Mouse (Mus musculus) erythroblast, embryonic 14.5 days (primary cell): ENCODE results near the gene Hdgfl3. TPM values are rescaled to one million over a fixed set of nuclear protein-coding genes. Genes with fewer than 3 reads are reported as not detected.

Experiments
- H3K27me3 ChIP-seq: 2 replicates; pipeline ENCODE4 v1.6.1; 2012; ENCODE audit warnings: inconsistent platforms; ENCODE audit not compliant: control insufficient read depth
- H3K36me3 ChIP-seq: 2 replicates; pipeline ENCODE4 v1.6.1; 2012; ENCODE audit warnings: mild to moderate bottlenecking, inconsistent platforms; ENCODE audit not compliant: control insufficient read depth
- H3K4me1 ChIP-seq: 2 replicates; pipeline ENCODE4 v1.6.1; 2012; ENCODE audit warnings: inconsistent platforms; ENCODE audit not compliant: control insufficient read depth
- H3K4me3 ChIP-seq: replicated peaks from 2 replicates; pipeline ENCODE3; 2012; ENCODE audit warnings: moderate library complexity, mild to moderate bottlenecking, inconsistent platforms
- H3K9me3 ChIP-seq: 2 replicates; pipeline ENCODE4 v1.6.1; 2012; ENCODE audit warnings: low read length, inconsistent platforms, mixed read lengths; ENCODE audit not compliant: control insufficient read depth
- GATA1 ChIP-seq: IDR thresholded peaks from 2 replicates; pipeline ENCODE4 v1.6.1; 2012; ENCODE audit warnings: low read length, inconsistent platforms, mixed read lengths
- TAL1 ChIP-seq: IDR thresholded peaks from 3 replicates; pipeline ENCODE4 v1.6.1; 2012; ENCODE audit warnings: low read length, inconsistent platforms, mixed read lengths
- polyA plus RNA-seq: library from polyadenylated mRNA; stranded (reverse); fragments of >175 nt; gene quantifications from 2 replicates; pipeline ENCODE4 v1.2.3, GENCODE M21; 2012

Gene Hdgfl3
- polyA plus RNA-seq, 1 experiment, result not detected

- Histone ChIP-seq H3K4me1 (no peaks in the 10 kb centered on the region), H3K36me3 (no peaks in the 10 kb centered on the region), H3K4me3 (no peak overlapping the region), H3K27me3 (peaks cover 2% of the 10 kb centered on the region; the same call in 1 of the 2 replicates), H3K9me3 (no peaks in the 10 kb centered on the region)
- TF ChIP-seq TAL1, result no peak
- no peak for TF ChIP-seq GATA1
Measured at GRCm38 (mm10) chr7:81850171-81850570, 84.1 kb downstream of the Hdgfl3 start.

DNA sequence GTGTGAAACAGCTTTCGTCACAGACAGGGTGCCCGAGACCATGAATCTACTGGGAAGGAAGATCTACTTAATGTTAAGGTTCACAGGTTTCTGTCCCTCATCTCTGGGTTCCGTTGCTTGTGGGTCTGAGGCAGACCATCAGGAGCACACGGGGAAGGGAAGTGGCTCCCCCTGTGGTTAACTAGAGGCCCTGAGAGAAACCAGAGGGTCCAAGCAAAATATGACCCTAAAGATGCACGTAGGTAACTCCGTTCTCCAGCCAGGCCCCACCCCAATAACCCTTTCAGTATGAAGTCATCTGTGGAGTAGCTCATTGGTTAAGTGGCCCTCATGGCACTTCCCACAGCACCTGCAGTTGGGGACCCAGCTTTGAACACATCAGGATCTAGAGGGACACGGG, 84.6 kb downstream of the Hdgfl3 start:
- H3K4me3 ChIP-seq, result no peak overlapping the region
- TF ChIP-seq GATA1, result no peak
- no peak for TF ChIP-seq TAL1
- H3K27me3 ChIP-seq, result peaks cover 2% of the 10 kb centered on the region; the same call in 1 of the 2 replicates
- H3K36me3 ChIP-seq, result no peaks in the 10 kb centered on the region
- H3K4me1 ChIP-seq, result no peaks in the 10 kb centered on the region
- H3K9me3 ChIP-seq, result no peaks in the 10 kb centered on the region

- Histone ChIP-seq H3K9me3 (no peaks in the 10 kb centered on the region), H3K4me1 (no peaks in the 10 kb centered on the region), H3K27me3 (peaks cover 2% of the 10 kb centered on the region; the same call in 1 of the 2 replicates), H3K36me3 (no peaks in the 10 kb centered on the region), H3K4me3 (no peak overlapping the region)
- TF ChIP-seq GATA1, result no peak
- no peak for TF ChIP-seq TAL1
Measured at GRCm38 (mm10) chr7:81849214-81849613, 85.1 kb downstream of the Hdgfl3 start.

- no peak overlapping the region for H3K4me3 ChIP-seq
- H3K4me1 ChIP-seq, result no peaks in the 10 kb centered on the region
- H3K36me3 ChIP-seq, result no peaks in the 10 kb centered on the region
- no peaks in the 10 kb centered on the region for H3K9me3 ChIP-seq
- TF ChIP-seq TAL1, result no peak
- TF ChIP-seq GATA1, result no peak
- peaks cover 2% of the 10 kb centered on the region; the same call in 1 of the 2 replicates for H3K27me3 ChIP-seq
Measured at GRCm38 (mm10) chr7:81847777-81848176, 86.5 kb downstream of the Hdgfl3 start.

DNA sequence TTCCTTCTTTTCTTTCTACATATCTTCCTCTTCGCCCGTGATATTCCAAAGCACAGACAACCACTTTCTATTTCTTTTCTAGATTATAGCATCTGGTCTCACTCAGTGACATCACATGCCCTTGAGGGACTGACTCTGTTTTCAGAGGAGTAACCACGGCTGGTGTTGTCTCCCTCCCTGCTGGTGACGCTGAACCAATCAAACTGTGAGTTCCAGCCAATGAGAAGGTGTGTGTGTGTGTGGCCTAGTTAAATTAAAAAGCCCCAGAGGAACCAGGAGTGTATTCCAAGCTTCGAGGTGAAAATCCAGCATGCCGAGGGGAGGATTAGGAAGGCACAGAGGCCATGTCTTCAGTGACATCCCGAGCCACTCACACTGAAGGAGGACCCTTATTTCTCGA, 87.3 kb downstream of the Hdgfl3 start:
- no peaks in the 10 kb centered on the region for H3K36me3 ChIP-seq
- H3K4me3 ChIP-seq, result no peak overlapping the region
- no peaks in the 10 kb centered on the region for H3K4me1 ChIP-seq
- no peaks in the 10 kb centered on the region for H3K9me3 ChIP-seq
- peaks cover 2% of the 10 kb centered on the region; the same call in 1 of the 2 replicates for H3K27me3 ChIP-seq
- TF ChIP-seq GATA1, result no peak
- TF ChIP-seq TAL1, result no peak

DNA sequence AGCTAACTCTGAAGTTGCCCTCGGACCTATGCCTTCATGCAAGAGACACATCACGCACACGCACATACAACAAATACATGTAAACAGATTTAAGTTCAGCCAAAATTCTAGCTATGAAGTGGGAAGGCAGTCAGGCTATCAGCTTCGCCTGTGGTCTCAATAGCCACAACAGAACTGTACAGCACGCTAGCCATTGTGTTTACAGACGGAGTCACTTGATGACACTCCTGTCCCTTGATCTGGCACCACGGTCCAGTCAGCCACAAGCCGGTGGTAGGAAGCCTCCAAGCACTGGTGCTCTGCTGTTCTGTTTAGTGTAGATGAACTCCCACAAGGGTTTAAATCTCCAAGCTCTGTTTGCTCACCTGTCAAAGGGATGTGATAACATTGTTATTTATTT, 88.3 kb downstream of the Hdgfl3 start:
- Histone ChIP-seq H3K4me1 (no peaks in the 10 kb centered on the region), H3K4me3 (no peak overlapping the region)
- no peak for TF ChIP-seq GATA1
- TF ChIP-seq TAL1, result no peak

GRCm38 (mm10) chr7:81845313-81845712, 89.0 kb downstream of the Hdgfl3 start:
- H3K4me1 ChIP-seq, result no peaks in the 10 kb centered on the region
- H3K9me3 ChIP-seq, result no peaks in the 10 kb centered on the region
- peaks cover 2% of the 10 kb centered on the region; the same call in 1 of the 2 replicates for H3K27me3 ChIP-seq
- H3K4me3 ChIP-seq, result no peak overlapping the region
- no peaks in the 10 kb centered on the region for H3K36me3 ChIP-seq
- TF ChIP-seq TAL1, result no peak
- no peak for TF ChIP-seq GATA1

More for the DNA sequence above, 88.3 kb downstream of the Hdgfl3 start:
- Histone ChIP-seq H3K9me3 (no peaks in the 10 kb centered on the region), H3K27me3 (peaks cover 2% of the 10 kb centered on the region; the same call in 1 of the 2 replicates), H3K36me3 (no peaks in the 10 kb centered on the region)

GRCm38 (mm10) chr7:81844801-81845200, 89.5 kb downstream of the Hdgfl3 start:
- no peaks in the 10 kb centered on the region for H3K36me3 ChIP-seq
- TF ChIP-seq GATA1 (no peak), TAL1 (no peak)
- no peaks in the 10 kb centered on the region for H3K4me1 ChIP-seq

DNA sequence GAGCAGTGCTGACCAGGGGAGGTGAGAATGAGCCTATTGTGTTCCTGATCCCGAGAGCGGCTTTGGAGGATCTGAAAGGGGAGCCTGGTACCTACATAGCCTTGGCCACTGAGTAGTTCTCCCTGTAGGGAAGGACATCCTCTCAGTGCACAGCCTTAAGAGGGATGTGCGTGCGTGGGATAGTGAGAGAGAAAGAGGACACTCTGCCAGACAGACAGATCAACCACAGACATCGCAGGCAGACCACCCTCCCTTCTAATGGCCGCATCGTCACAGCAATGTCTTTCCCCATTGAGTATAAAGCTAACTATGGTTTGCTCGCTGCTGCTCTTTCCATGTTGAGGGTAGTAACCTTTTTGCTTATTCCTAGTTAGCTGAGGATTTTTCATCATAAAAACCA, 90.4 kb downstream of the Hdgfl3 start:
- no peaks in the 10 kb centered on the region for H3K9me3 ChIP-seq
- no peak overlapping the region for H3K4me3 ChIP-seq
- no peaks in the 10 kb centered on the region for H3K36me3 ChIP-seq
- TF ChIP-seq TAL1, result no peak
- TF ChIP-seq GATA1, result no peak
- no peaks in the 10 kb centered on the region for H3K4me1 ChIP-seq
- H3K27me3 ChIP-seq, result peaks cover 5% of the 10 kb centered on the region; the same call in 1 of the 2 replicates

More at GRCm38 (mm10) chr7:81844801-81845200, 89.5 kb downstream of the Hdgfl3 start:
- Histone ChIP-seq H3K4me3 (no peak overlapping the region), H3K9me3 (no peaks in the 10 kb centered on the region), H3K27me3 (peaks cover 3% of the 10 kb centered on the region; the same call in 1 of the 2 replicates)

- Histone ChIP-seq H3K4me3 (no peak overlapping the region), H3K4me1 (no peaks in the 10 kb centered on the region), H3K27me3 (peaks cover 5% of the 10 kb centered on the region; the same call in 1 of the 2 replicates), H3K9me3 (no peaks in the 10 kb centered on the region), H3K36me3 (no peaks in the 10 kb centered on the region)
- TF ChIP-seq TAL1, result no peak
- no peak for TF ChIP-seq GATA1
Measured at GRCm38 (mm10) chr7:81842998-81843397, 91.3 kb downstream of the Hdgfl3 start.
